Comparison of ENCODE assay signal across 30 mouse cellular contexts in genomic region chr10:121571511-121572147, GRCm38 (mm10). TPM values are rescaled to one million over a fixed set of nuclear protein-coding genes. Genes with fewer than 3 reads are reported as not detected.
DNase-seq lines count a peak whose midpoint lies in the region; ATAC-seq and TF ChIP-seq lines count a peak whose summit lies in the region.
"Had no signal": no experiment of that assay in that cellular context is flagged by ENCODE, and none has a peak within 500 bp of the region (broad histone marks: within the 10 kb centered on the region; RNA-seq: fewer than 3 reads in every experiment).

No protein-coding gene starts in this region.

- H3K27ac ChIP-seq in bone marrow macrophage, adult 2 months (ENCODE audit: insufficient read depth, low read depth, low read length), result peak overlapping the region; percentile 61
- H3K27ac ChIP-seq in intestine, postnatal 0 days (ENCODE audit: low read depth, low read length), result 0 out of 2 replicates have a peak overlapping the region, but pooled peaks have one; percentile 46
- H3K27ac ChIP-seq in lung, postnatal 0 days (ENCODE audit: low read length), result no peak overlapping the region
- H3K27ac ChIP-seq: embryonic facial prominence, embryonic 12.5 days; forebrain, embryonic 10.5 days; heart, embryonic 10.5 days; heart, embryonic 15.5 days; hindbrain, embryonic 12.5 days; layer of hippocampus, adult 2 months; limb, embryonic 15.5 days; midbrain, embryonic 12.5 days; neural tube, embryonic 13.5 days had no signal

- peak; percentile 91 for ATAC-seq in intestine, postnatal 0 days
- peak; percentile 36; the same call in 1 of the 2 replicates for ATAC-seq in neutrophil, adult 5-6 weeks (ENCODE audit: extremely low read depth, insufficient number of reproducible peaks, low FRiP score, poor library complexity, severe bottlenecking)
- ATAC-seq in lung, postnatal 0 days, result no peak
- ATAC-seq: CD4-positive, CD25-positive, alpha-beta regulatory T cell, adult 4 months; forebrain, embryonic 16.5 days had no signal

- peaks cover 63% of the 10 kb centered on the region for H3K36me3 ChIP-seq in intestine, postnatal 0 days (ENCODE audit: control insufficient read depth, insufficient read depth)
- H3K36me3 ChIP-seq in lung, postnatal 0 days (ENCODE audit: insufficient read depth, low read length), result peaks cover 20% of the 10 kb centered on the region

- no peak overlapping the region for H3K4me2 ChIP-seq in intestine, postnatal 0 days (replicated peaks; ENCODE audit: low read depth)
- no peak overlapping the region for H3K4me2 ChIP-seq in lung, postnatal 0 days (replicated peaks; ENCODE audit: low read depth, low read length)
- H3K4me2 ChIP-seq: embryonic facial prominence, embryonic 12.5 days; heart, embryonic 15.5 days; hindbrain, embryonic 12.5 days; limb, embryonic 15.5 days; liver, embryonic 15.5 days; lung, embryonic 14.5 days; midbrain, embryonic 12.5 days; neural tube, embryonic 13.5 days had no signal

- TF ChIP-seq POLR2A in bone marrow macrophage, adult 2 months (IDR thresholded peaks at IDR 0.05; ENCODE audit: borderline replicate concordance, low read depth, low read length), result no peak

- no peaks in the 10 kb centered on the region for H3K27me3 ChIP-seq in intestine, postnatal 0 days (replicated peaks; ENCODE audit: control insufficient read depth, insufficient read depth, low read length)
- no peaks in the 10 kb centered on the region for H3K27me3 ChIP-seq in lung, postnatal 0 days (replicated peaks; ENCODE audit: insufficient read depth, low read length)
- H3K27me3 ChIP-seq: embryonic facial prominence, embryonic 12.5 days; heart, embryonic 15.5 days; hindbrain, embryonic 12.5 days; limb, embryonic 15.5 days; liver, embryonic 15.5 days; megakaryocyte, embryonic 14.5 days; midbrain, embryonic 12.5 days; neural tube, embryonic 13.5 days had no signal

- H3K4me1 ChIP-seq in bone marrow macrophage, adult 2 months (ENCODE audit: control insufficient read depth, insufficient read depth, low read length), result peaks cover 3% of the 10 kb centered on the region
- H3K4me1 ChIP-seq in intestine, postnatal 0 days (replicated peaks; ENCODE audit: control insufficient read depth, insufficient read depth, low read length), result no peaks in the 10 kb centered on the region
- no peaks in the 10 kb centered on the region for H3K4me1 ChIP-seq in lung, postnatal 0 days (ENCODE audit: insufficient read depth, low read depth, low read length)
- H3K4me1 ChIP-seq: limb, embryonic 15.5 days had no signal

- TF ChIP-seq CTCF in bone marrow macrophage, adult 2 months (IDR thresholded peaks at IDR 0.05; ENCODE audit: low read depth, low read length), result no peak
- no peak for TF ChIP-seq CTCF in intestine, postnatal 0 days (IDR thresholded peaks at IDR 0.05; ENCODE audit: low read depth)
- TF ChIP-seq CTCF in lung, postnatal 0 days (IDR thresholded peaks at IDR 0.05), result no peak

- no peaks in the 10 kb centered on the region for H3K9me3 ChIP-seq in intestine, postnatal 0 days (ENCODE audit: control insufficient read depth)
- H3K9me3 ChIP-seq in lung, postnatal 0 days (ENCODE audit: low read length), result no peaks in the 10 kb centered on the region
- H3K9me3 ChIP-seq: embryonic facial prominence, embryonic 12.5 days; heart, embryonic 10.5 days; heart, embryonic 15.5 days; hindbrain, embryonic 12.5 days; limb, embryonic 15.5 days; midbrain, embryonic 12.5 days; neural tube, embryonic 13.5 days had no signal

- WGBS in intestine, postnatal 0 days, result 78% methylated on average over 22 of the region's 22 CpGs
- WGBS in lung, postnatal 0 days, result 93% methylated on average over 22 of the region's 22 CpGs

- no peak overlapping the region for H3K4me3 ChIP-seq in bone marrow macrophage, adult 2 months (ENCODE audit: insufficient read depth, low read length)
- no peak overlapping the region for H3K4me3 ChIP-seq in intestine, postnatal 0 days (ENCODE audit: low read depth, low read length)
- no peak overlapping the region for H3K4me3 ChIP-seq in lung, postnatal 0 days (ENCODE audit: low read depth, low read length)
- H3K4me3 ChIP-seq: embryonic facial prominence, embryonic 12.5 days; forebrain, embryonic 10.5 days; heart, embryonic 10.5 days; heart, embryonic 15.5 days; hindbrain, embryonic 12.5 days; layer of hippocampus, adult 2 months; limb, embryonic 15.5 days; liver, embryonic 15.5 days; megakaryocyte, embryonic 14.5 days; midbrain, embryonic 12.5 days; neural tube, embryonic 13.5 days had no signal

- no peak for TF ChIP-seq EP300 in lung, postnatal 0 days (IDR thresholded peaks at IDR 0.05)

- peak; percentile 31 for DNase-seq in adrenal gland, adult 8-10 months
- DNase-seq in adrenal gland, postnatal 36 days, result no peak
- DNase-seq in lung, postnatal 0 days (ENCODE audit: low spot score), result no peak
- DNase-seq in left cerebral cortex, adult 8-10 months (ENCODE audit: low spot score in 2 of 2), result no peak
- no peak for DNase-seq in cerebellum, adult 11-12 months
- DNase-seq: adrenal gland, postnatal 14 days; cerebellum, adult 9-10 months; cerebellum, postnatal 36 days; embryo, embryonic 11 days; kidney, adult 2 months; kidney, postnatal 36 days; left cerebral cortex, postnatal 4 days; lung, embryonic 14.5 days; thymus, postnatal 4 days had no signal

- H3K9ac ChIP-seq in intestine, postnatal 0 days (ENCODE audit: low read depth, low read length), result no peak overlapping the region
- H3K9ac ChIP-seq in lung, postnatal 0 days (replicated peaks; ENCODE audit: low read depth), result no peak overlapping the region
- H3K9ac ChIP-seq: embryonic facial prominence, embryonic 12.5 days; heart, embryonic 15.5 days; hindbrain, embryonic 12.5 days; limb, embryonic 15.5 days; liver, embryonic 15.5 days; lung, embryonic 14.5 days; midbrain, embryonic 12.5 days; neural tube, embryonic 13.5 days had no signal

RNA-seq across cellular contexts. Expression of gene Tbk1, which starts 15.0 kb away (rescaled TPM):
- total RNA-seq in adrenal gland, adult 8-10 months (2022), result 10 to 100 TPM; 39.5 to 57.7 (median 47.9) TPM
- total RNA-seq in adrenal gland, postnatal 36 days (2021), result 10 to 100 TPM; 40.2 to 42.6 TPM
- 102 and 107 TPM in 2 replicates for polyA plus RNA-seq in bone marrow macrophage, adult 2 months (2012; ENCODE audit: insufficient read depth, insufficient read length, missing spikeins)
- polyA plus RNA-seq in intestine, postnatal 0 days (2015; fragmentation: Nextera tagmentation; extraction: Ambion mirVana), result 27.3 and 29.6 TPM in 2 replicates
- total RNA-seq in neutrophil, adult 5-6 weeks (2017), result 133 and 134 TPM in 2 replicates
- 25.9 and 28.0 TPM in 2 replicates for polyA plus RNA-seq in lung, postnatal 0 days (2015; fragmentation: Nextera tagmentation; extraction: Ambion mirVana)
- total RNA-seq in left cerebral cortex, adult 8-10 months (2022), result 10 to 100 TPM; 44.4 to 55.7 (median 48.4) TPM

RNA-seq across cellular contexts. Expression of gene Xpot, which starts 54.5 kb away (rescaled TPM):
- total RNA-seq in adrenal gland, adult 8-10 months (2022), result 10 to 100 TPM; 57.5 to 79.4 (median 65.6) TPM
- 100 to 1,000 TPM in 1 of 2 experiments, 10 to 100 TPM in 1; 54.1 to 104 TPM for total RNA-seq in adrenal gland, postnatal 36 days (2021)
- polyA plus RNA-seq in bone marrow macrophage, adult 2 months (2012; ENCODE audit: insufficient read depth, insufficient read length, missing spikeins), result 54.0 and 62.2 TPM in 2 replicates
- 19.5 and 20.3 TPM in 2 replicates for polyA plus RNA-seq in intestine, postnatal 0 days (2015; fragmentation: Nextera tagmentation; extraction: Ambion mirVana)
- total RNA-seq in neutrophil, adult 5-6 weeks (2017), result 44.0 and 45.5 TPM in 2 replicates
- 19.9 and 25.7 TPM in 2 replicates for polyA plus RNA-seq in lung, postnatal 0 days (2015; fragmentation: Nextera tagmentation; extraction: Ambion mirVana)
- 10 to 100 TPM; 63.0 to 73.9 (median 65.8) TPM for total RNA-seq in left cerebral cortex, adult 8-10 months (2022)
